Mouse (Mus musculus) G1E (cell line): ENCODE measurements around the gene Stk19. TPM values are rescaled to one million over a fixed set of nuclear protein-coding genes. Genes with fewer than 3 reads are reported as not detected.

ENCODE experiments used
- ATAC-seq: 2 replicates; pipeline ENCODE4 v1.8.0; 2016; ENCODE audit warnings: mild to moderate bottlenecking; ENCODE audit not compliant: insufficient number of reproducible peaks, poor library complexity, low FRiP score, severe bottlenecking; ENCODE audit errors: extremely low read depth
- DNase-seq: peaks from one replicate; pipeline ENCODE4 v3.0.0; 2012; ENCODE audit warnings: low spot score
- H3K27me3 ChIP-seq: 2 replicates; pipeline ENCODE4 v1.6.1; 2012; ENCODE audit warnings: mild to moderate bottlenecking, low read length, inconsistent platforms; ENCODE audit not compliant: insufficient read depth
- H3K36me3 ChIP-seq: replicated peaks from 2 replicates; pipeline ENCODE3; 2012; ENCODE audit warnings: mild to moderate bottlenecking, inconsistent platforms
- H3K4me1 ChIP-seq: 2 replicates; pipeline ENCODE4 v1.6.1; 2012; ENCODE audit warnings: low read depth, low read length, inconsistent platforms, mixed read lengths; ENCODE audit not compliant: insufficient read depth
- H3K4me3 ChIP-seq: 2 replicates; pipeline ENCODE4 v1.5.1; 2012; ENCODE audit warnings: low read depth, mild to moderate bottlenecking, inconsistent platforms, low read length, moderate library complexity, mixed read lengths
- H3K9me3 ChIP-seq: replicated peaks from 2 replicates; pipeline ENCODE4 v1.6.1; 2012; ENCODE audit warnings: inconsistent platforms
- POLR2AphosphoS5 ChIP-seq: IDR thresholded peaks from 2 replicates; pipeline ENCODE4 v1.6.1; 2012; ENCODE audit warnings: low read depth, low read length, inconsistent platforms; ENCODE audit not compliant: insufficient replicate concordance
- polyA plus RNA-seq: library from polyadenylated mRNA; stranded (reverse); fragments of >175 nt; gene quantifications from 2 replicates; pipeline ENCODE4 v1.2.3, GENCODE M21; 2012
- total RNA-seq, 2 experiments: library from RNA; stranded (forward) in 1 of 2; stranded (reverse) in 1 of 2; fragments of 200-1000 nt in 1 of 2; fragments of >200 nt in 1 of 2; fragmentation: Nextera tagmentation in 1 of 2; gene quantifications; 2 replicates each; pipeline ENCODE4 v1.2.3; 2014 to 2017

Stk19 gene
- total and polyA plus RNA-seq, 3 experiments: 16.6 to 47.6 (median 23.1) TPM

- peaks cover 10% of the 10 kb centered on the region; the same call in 1 of the 2 replicates for H3K27me3 ChIP-seq
- DNase-seq: no peak
- no peaks in the 10 kb centered on the region for H3K4me1 ChIP-seq
- H3K36me3 ChIP-seq: no peaks in the 10 kb centered on the region
- no peak for ATAC-seq
- no peaks in the 10 kb centered on the region for H3K9me3 ChIP-seq
- no peak for TF ChIP-seq POLR2AphosphoS5
- no peak overlapping the region for H3K4me3 ChIP-seq
These were observed 58.9 kb downstream of the Stk19 start for GRCm38 (mm10) chr17:34777680-34778325.

Other genes with a start within 250 kb of the Stk19 start
Only the 20 nearest of the 39 such genes appear.
- gene Tnxb, start 166.4 kb downstream of the Stk19 start, total RNA-seq (2014; fragmentation: Nextera tagmentation): 0.08 TPM in 1 of 2 replicates, not detected in the other
- gene Tnxb, start 166.4 kb downstream of the Stk19 start, total RNA-seq (2017): under 0.01 and 0.06 TPM in 2 replicates
- not detected in 2 replicates for gene Tnxb, start 166.4 kb downstream of the Stk19 start, polyA plus RNA-seq
- gene C4b, start 93.1 kb downstream of the Stk19 start, total RNA-seq (2014; fragmentation: Nextera tagmentation): not detected in 2 replicates
- gene C4b, start 93.1 kb downstream of the Stk19 start, total RNA-seq (2017): 0.33 TPM in 1 of 2 replicates, not detected in the other
- gene C4b, start 93.1 kb downstream of the Stk19 start, polyA plus RNA-seq: not detected in 2 replicates
- not detected in 2 replicates for gene Cyp21a1, start 32.4 kb downstream of the Stk19 start, total RNA-seq (2014; fragmentation: Nextera tagmentation)
- not detected in 2 replicates for gene Cyp21a1, start 32.4 kb downstream of the Stk19 start, total RNA-seq (2017)
- not detected in 2 replicates for gene Cyp21a1, start 32.4 kb downstream of the Stk19 start, polyA plus RNA-seq
- 25.4 and 27.7 TPM in 2 replicates for gene Dxo, start 74 bp upstream of the Stk19 start, total RNA-seq (2014; fragmentation: Nextera tagmentation)
- 18.2 and 22.7 TPM in 2 replicates for gene Dxo, start 74 bp upstream of the Stk19 start, total RNA-seq (2017)
- 58.7 and 70.5 TPM in 2 replicates for gene Dxo, start 74 bp upstream of the Stk19 start, polyA plus RNA-seq
- gene Skiv2l, start 13.3 kb upstream of the Stk19 start, total RNA-seq (2014; fragmentation: Nextera tagmentation): 25.8 and 37.9 TPM in 2 replicates
- gene Skiv2l, start 13.3 kb upstream of the Stk19 start, total RNA-seq (2017): 43.6 and 45.3 TPM in 2 replicates
- 48.8 and 54.7 TPM in 2 replicates for gene Skiv2l, start 13.3 kb upstream of the Stk19 start, polyA plus RNA-seq
- 66.0 and 86.9 TPM in 2 replicates for gene Nelfe, start 13.4 kb upstream of the Stk19 start, total RNA-seq (2014; fragmentation: Nextera tagmentation)
- gene Nelfe, start 13.4 kb upstream of the Stk19 start, total RNA-seq (2017): 36.9 and 40.4 TPM in 2 replicates
- gene Nelfe, start 13.4 kb upstream of the Stk19 start, polyA plus RNA-seq: 278 and 284 TPM in 2 replicates
- not detected in 2 replicates for gene Cfb, start 25.6 kb upstream of the Stk19 start, total RNA-seq (2014; fragmentation: Nextera tagmentation)
- not detected in 2 replicates for gene Cfb, start 25.6 kb upstream of the Stk19 start, total RNA-seq (2017)
- not detected in 2 replicates for gene Cfb, start 25.6 kb upstream of the Stk19 start, polyA plus RNA-seq
- gene Zbtb12, start 42.5 kb upstream of the Stk19 start, total RNA-seq (2014; fragmentation: Nextera tagmentation): 5.4 and 6.1 TPM in 2 replicates
- gene Zbtb12, start 42.5 kb upstream of the Stk19 start, total RNA-seq (2017): 3.1 and 4.4 TPM in 2 replicates
- 20.4 and 22.7 TPM in 2 replicates for gene Zbtb12, start 42.5 kb upstream of the Stk19 start, polyA plus RNA-seq
- gene Gm20547, start 45.1 kb upstream of the Stk19 start, total RNA-seq (2014; fragmentation: Nextera tagmentation): not detected in 2 replicates
- gene Gm20547, start 45.1 kb upstream of the Stk19 start, total RNA-seq (2017): not detected in 2 replicates
- gene Gm20547, start 45.1 kb upstream of the Stk19 start, polyA plus RNA-seq: not detected in 2 replicates
- gene C2, start 61.3 kb upstream of the Stk19 start, total RNA-seq (2014; fragmentation: Nextera tagmentation): 22.2 and 25.9 TPM in 2 replicates
- gene C2, start 61.3 kb upstream of the Stk19 start, total RNA-seq (2017): 1.4 and 2.5 TPM in 2 replicates
- 1.2 and 2.3 TPM in 2 replicates for gene C2, start 61.3 kb upstream of the Stk19 start, polyA plus RNA-seq
- gene Ehmt2, start 61.5 kb upstream of the Stk19 start, total RNA-seq (2014; fragmentation: Nextera tagmentation): 123 and 126 TPM in 2 replicates
- gene Ehmt2, start 61.5 kb upstream of the Stk19 start, total RNA-seq (2017): 94.4 and 108 TPM in 2 replicates
- 346 and 451 TPM in 2 replicates for gene Ehmt2, start 61.5 kb upstream of the Stk19 start, polyA plus RNA-seq
- gene Slc44a4, start 77.5 kb upstream of the Stk19 start, total RNA-seq (2014; fragmentation: Nextera tagmentation): not detected in 2 replicates
- 0.06 TPM in 1 of 2 replicates, not detected in the other for gene Slc44a4, start 77.5 kb upstream of the Stk19 start, total RNA-seq (2017)
- not detected in 2 replicates for gene Slc44a4, start 77.5 kb upstream of the Stk19 start, polyA plus RNA-seq
- gene Neu1, start 94.3 kb upstream of the Stk19 start, total RNA-seq (2014; fragmentation: Nextera tagmentation): 11.6 and 12.6 TPM in 2 replicates
- gene Neu1, start 94.3 kb upstream of the Stk19 start, total RNA-seq (2017): 17.2 and 19.7 TPM in 2 replicates
- 9.2 and 12.0 TPM in 2 replicates for gene Neu1, start 94.3 kb upstream of the Stk19 start, polyA plus RNA-seq
- 0.24 TPM in 1 of 2 replicates, not detected in the other for gene Hspa1b, start 122.3 kb upstream of the Stk19 start, total RNA-seq (2014; fragmentation: Nextera tagmentation)
- 0.11 and 0.35 TPM in 2 replicates for gene Hspa1b, start 122.3 kb upstream of the Stk19 start, total RNA-seq (2017)
- gene Hspa1b, start 122.3 kb upstream of the Stk19 start, polyA plus RNA-seq: 0.93 and 0.94 TPM in 2 replicates
- not detected in 2 replicates for gene Gm20481, start 133.0 kb upstream of the Stk19 start, total RNA-seq (2014; fragmentation: Nextera tagmentation)
- gene Gm20481, start 133.0 kb upstream of the Stk19 start, total RNA-seq (2017): 0.44 TPM in 1 of 2 replicates, not detected in the other
- gene Gm20481, start 133.0 kb upstream of the Stk19 start, polyA plus RNA-seq: not detected in 2 replicates
- gene Hspa1a, start 135.2 kb upstream of the Stk19 start, total RNA-seq (2014; fragmentation: Nextera tagmentation): not detected in 2 replicates
- 0.06 TPM in 1 of 2 replicates, not detected in the other for gene Hspa1a, start 135.2 kb upstream of the Stk19 start, total RNA-seq (2017)
- 0.18 and 0.22 TPM in 2 replicates for gene Hspa1a, start 135.2 kb upstream of the Stk19 start, polyA plus RNA-seq
- not detected in 2 replicates for gene Hspa1l, start 135.8 kb upstream of the Stk19 start, total RNA-seq (2014; fragmentation: Nextera tagmentation)
- gene Hspa1l, start 135.8 kb upstream of the Stk19 start, total RNA-seq (2017): 0.05 and 0.12 TPM in 2 replicates
- gene Hspa1l, start 135.8 kb upstream of the Stk19 start, polyA plus RNA-seq: not detected in 2 replicates
- 195 and 218 TPM in 2 replicates for gene Lsm2, start 144.9 kb upstream of the Stk19 start, total RNA-seq (2014; fragmentation: Nextera tagmentation)
- 65.8 and 71.9 TPM in 2 replicates for gene Lsm2, start 144.9 kb upstream of the Stk19 start, total RNA-seq (2017)
- 239 and 263 TPM in 2 replicates for gene Lsm2, start 144.9 kb upstream of the Stk19 start, polyA plus RNA-seq
- gene Vars, start 164.0 kb upstream of the Stk19 start, total RNA-seq (2014; fragmentation: Nextera tagmentation): 262 and 289 TPM in 2 replicates
- 99.3 and 130 TPM in 2 replicates for gene Vars, start 164.0 kb upstream of the Stk19 start, total RNA-seq (2017)
- gene Vars, start 164.0 kb upstream of the Stk19 start, polyA plus RNA-seq: 1,339 and 1,437 TPM in 2 replicates
- gene Vwa7, start 179.6 kb upstream of the Stk19 start, total RNA-seq (2014; fragmentation: Nextera tagmentation): 0.53 and 0.60 TPM in 2 replicates
- gene Vwa7, start 179.6 kb upstream of the Stk19 start, total RNA-seq (2017): 3.5 TPM in 2 replicates
- gene Vwa7, start 179.6 kb upstream of the Stk19 start, polyA plus RNA-seq: 1.5 TPM in 2 replicates